Mouse (Mus musculus) retina, postnatal 1 day (tissue): ENCODE data around the gene Pgm5.
"Not testable (repeated sequence)": the region's sequence is repeated elsewhere in the genome, so short reads cannot be mapped to it uniquely, and the experiment has no call there.

Experiments
- DNase-seq: peaks from one replicate; pipeline ENCODE4 v3.0.0-alpha.2; 2012

Gene Pgm5

DNA sequence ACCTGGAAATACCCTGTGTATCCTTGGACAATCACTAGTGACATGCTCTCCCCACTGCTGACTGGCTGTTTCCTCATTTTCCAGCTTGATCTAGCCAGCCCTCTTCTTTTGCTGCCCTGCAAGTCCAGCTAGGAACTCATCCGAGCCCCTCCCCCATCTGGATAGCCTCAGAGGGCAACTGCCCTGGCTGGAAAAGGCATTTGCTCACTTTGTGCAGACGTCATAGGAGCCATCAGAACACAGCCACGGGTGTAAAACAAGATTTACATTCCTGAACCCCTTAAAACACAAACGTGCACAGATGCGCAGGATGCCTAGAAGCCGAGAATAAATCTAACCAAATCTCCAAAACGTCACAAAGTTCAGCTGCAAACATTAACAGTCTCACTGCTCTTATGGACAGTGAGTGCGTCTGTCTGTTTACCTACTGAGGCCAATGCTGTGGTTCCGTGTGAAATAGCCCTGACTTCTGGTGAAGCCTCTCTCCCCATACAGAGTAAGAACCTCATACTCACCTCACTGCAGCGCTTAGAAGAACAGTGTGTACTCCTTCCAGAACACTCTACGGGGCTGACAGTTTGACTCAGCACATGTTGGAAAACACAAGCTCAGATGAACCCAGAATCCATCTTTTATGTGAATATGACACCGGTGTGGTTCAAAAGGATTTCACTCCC is 99.0 kb downstream of the Pgm5 start:
- no peak for DNase-seq

DNA sequence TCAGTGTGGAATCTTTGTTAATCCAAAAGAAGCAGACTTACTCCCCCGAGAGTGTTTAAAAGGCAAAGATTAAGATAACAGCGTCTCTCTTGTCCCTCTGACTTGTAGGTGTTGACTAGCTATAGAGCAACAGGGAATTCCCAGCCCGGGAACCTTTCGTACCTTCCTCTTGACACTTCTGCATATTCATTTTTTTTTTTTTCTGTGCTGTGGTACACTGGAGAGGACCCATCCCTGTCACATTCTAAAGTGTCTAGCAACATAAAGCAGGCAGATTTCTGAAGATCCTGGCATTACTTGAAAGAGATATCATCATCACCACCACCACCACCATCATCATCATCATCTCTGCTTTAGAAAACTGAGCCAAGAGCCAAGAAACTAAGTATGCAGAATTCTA is 105.0 kb downstream of the Pgm5 start:
- no peak for DNase-seq

DNA sequence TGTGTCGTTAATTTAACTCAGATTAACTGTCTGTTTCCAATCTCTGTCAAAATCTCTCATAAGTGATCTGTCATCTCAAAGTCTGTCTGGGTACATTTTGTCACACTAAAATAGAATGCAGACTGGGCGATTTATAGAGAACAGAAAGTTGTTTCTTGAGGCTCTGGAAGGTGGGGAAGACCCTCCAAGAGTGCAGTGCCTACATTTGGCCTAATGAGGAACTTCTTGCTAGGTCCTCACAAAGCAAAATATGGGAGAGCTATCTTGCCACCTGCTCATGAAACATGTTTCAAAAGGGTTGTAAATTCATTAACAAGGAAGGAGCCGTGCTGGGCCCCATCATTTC is 107.2 kb downstream of the Pgm5 start:
- no peak for DNase-seq

DNA sequence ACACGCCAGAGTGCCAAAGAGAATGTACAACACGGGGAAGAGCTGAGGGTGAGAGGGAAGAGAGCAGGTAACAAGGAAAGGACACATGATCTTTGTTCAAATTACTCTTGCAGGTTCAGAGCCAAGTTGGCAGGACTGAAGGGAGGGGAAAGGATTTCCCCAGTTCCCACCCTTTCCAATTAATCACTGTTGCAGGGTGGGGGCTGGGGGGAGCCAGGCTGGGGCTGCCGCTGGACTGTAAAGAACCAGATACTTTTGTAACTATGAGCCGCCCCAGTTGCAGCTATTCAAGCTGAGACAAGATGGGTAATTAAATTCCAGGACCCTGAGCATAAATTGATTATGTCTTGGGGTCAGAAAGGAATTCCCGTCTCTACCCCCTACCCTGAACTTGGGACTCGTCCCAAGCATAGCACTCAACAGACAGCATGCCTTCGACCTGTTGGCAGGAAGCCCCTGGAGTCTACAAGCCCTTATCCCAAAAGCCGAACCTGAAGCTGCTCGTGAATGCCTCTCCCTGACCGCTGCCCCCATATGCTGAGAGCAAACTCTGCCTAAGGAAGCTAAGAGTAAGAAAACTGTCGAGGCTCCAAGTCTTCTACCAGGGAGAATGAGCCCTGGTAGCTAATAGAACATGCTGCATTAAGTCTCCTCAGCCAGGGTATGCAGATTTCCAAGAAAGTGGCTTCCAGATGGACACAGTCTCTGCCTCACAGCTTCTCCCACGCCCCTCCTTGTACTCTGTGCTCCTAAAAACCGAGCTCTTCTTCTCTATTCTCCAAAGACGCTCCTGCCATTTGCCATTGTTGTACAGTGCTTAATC is 107.8 kb downstream of the Pgm5 start:
- DNase-seq = peak; percentile 21

DNA sequence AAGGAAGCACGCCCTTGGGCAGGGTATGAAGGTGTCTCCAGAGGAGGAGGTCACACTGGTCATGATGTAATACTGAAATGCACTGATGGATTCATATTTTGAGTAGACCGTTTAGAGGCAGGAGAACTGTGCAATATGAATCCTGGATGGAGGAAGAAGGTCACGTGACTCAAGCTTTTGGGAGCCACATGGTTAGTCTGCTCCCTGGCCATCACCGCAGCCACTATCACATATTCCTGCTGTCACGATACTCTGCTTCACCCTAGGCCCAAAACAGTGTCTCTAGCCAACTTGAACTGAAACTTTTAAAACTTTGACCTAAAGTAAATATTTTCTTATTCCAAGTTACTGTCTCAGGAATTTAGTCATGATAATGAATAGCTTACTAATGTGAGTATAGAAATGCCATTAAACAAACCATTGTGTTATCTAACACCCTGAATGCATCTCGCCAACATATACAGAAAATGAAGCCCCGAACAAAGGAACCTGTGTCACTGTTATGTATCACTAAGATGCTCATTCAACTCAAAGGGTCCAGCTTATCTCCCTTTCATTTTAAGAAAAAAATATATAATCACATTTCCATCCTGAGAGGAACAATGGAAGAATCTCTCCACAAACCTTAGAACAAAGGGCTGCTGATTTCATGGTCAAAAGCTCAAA is 108.6 kb downstream of the Pgm5 start:
- DNase-seq = no peak

DNA sequence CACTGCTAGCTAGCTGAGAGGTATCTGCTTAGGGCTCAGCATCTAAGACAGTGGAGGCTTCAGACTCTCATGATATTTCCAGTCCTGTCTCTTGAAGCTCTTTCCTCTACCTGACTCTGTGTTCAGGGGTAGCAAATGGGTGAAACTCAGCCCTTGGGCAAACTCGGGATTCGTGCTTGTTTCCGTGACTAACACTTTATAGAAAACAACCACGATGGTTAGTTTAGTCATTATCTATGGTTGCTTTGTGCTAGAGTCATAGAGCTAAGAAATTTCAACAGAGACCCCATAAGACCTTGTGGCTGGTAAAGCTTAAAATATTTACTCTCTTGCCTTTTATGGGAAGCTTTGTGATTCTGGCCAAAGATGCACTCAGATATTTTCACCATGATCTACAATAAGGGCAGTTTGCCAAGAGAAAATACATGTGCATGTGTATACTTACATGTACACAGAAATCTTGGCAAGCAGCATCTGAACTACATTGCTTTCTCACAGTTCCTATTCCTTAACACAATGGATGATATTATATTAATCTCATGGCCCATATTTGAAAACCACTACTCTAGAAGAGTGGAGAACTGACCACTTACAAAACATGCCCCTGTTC is 115.3 kb downstream of the Pgm5 start:
- no peak for DNase-seq

DNA sequence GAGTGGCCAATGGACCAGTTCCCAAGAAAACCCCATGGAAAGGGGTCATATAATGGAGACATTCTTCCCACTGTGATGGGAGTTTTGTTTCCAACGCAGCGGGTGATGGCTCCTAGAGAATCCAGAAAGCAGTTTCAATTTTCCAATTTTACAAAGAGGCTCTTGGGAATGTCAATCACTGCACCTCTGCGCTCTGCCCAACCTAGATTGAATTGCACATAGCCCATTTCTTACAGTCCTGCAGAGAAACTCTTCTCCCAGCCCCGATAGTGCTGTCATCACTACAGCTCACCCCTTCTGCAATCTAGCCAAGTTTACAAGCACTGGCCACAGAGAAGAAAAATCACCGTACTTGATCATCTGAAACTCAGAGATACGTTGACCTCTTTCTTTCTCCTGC is 119.0 kb downstream of the Pgm5 start:
- no peak for DNase-seq

DNA sequence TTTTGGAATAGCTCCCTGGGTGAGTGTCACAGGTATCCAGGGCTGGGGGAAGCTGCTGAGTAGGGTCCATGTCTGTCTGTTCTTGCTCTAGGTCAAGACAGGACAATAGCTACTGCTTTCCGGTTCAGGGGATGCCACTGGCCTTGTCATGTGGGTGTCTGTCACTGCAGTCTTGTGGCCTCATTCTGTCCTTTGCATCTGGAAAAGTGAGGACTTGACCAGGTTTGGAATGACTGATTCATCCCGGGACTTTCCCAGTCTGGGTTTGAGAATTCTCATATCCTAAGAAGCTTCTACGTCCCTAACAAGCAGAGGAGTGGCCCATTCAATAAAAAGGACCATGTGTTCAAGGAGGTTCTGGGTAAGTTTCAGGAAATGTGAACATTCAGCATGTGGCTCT is 122.9 kb downstream of the Pgm5 start:
- DNase-seq = no peak

DNA sequence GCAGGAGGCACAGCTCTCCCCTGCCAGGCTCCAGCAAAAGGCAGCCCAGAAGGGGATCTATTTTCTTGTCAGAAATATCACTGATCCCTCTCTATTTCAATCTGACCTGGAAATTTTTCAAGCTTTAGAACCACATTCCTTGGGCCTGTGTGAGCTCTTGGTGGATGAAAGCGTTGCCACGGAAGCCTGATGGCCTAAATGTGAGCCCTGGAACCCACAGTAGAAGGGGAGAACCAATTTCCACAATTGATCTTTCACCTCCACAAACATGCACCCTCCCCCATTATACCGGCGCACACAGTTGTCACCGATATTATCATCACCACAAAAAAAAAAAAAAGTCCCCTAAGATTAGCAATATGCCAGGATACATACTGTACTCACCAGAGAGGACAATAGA is 123.6 kb downstream of the Pgm5 start:
- no peak for DNase-seq

DNA sequence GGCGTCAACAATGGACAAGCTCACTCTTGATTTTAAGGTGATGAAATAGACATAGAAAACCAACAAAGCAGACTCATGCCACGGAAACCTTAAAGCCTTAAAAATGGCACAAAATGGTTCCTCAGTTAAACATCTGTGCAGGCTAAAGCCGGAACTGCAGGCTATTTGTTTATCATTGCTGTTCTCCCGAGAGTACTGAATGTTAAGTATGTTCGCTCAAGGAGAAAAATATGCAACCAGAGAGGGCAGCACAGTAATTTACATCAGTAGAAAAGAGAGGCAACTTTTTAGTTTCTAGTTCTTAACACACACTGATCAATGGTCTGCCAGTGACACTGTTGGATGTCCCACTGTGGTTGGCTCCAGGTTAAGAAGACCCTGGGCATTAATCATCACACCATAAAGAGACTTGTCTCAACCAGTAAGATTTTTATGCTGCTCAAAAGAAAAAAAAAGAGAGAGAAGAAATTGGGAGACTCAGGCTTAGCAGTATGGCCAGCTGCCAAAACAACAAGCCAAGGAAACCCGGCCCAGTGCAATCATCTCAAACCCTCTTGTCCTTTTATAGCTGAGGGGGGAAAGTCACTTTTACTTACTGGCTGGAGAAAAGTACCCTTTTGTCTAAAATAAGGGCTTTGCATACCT is 126.0 kb downstream of the Pgm5 start:
- no peak for DNase-seq

DNA sequence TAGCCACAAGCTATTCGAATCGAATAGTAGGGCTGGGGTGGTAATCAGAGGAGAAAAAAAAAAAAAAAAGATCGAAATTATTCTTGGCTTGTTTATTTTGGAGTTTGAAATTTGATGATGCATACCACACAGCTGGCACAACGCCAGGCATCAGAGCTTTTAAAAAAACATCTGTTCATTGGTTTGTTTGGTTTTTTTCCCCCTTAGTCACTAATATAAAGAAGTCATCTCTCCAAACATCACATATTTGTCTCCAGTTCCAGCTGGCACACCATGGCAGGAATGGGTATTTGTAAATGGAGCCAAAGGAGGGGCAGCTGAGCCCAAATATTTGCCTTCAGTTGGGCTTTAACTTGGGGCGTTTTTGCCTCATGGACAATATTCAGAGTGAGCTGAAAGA is 131.0 kb downstream of the Pgm5 start:
- DNase-seq = no peak

DNA sequence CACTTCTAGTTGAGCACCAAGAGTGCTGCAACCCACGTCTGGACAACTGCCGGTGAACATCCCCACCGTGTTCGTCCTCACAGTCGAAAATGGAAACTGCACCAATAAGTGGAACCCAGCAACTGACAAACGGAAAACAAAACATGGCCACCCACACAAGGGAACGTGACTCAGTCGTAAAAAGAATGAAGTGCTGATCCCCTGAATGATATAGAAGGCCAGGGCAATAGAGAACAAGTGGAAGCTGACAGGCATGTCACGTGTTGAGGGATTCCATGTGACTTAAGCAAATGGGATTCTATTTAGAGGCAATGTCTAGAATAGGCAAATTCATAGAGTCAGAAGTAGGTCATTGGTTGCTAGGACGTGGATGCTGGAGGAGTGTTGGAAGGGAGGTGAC is 137.3 kb downstream of the Pgm5 start:
- DNase-seq = peak; percentile 22

DNA sequence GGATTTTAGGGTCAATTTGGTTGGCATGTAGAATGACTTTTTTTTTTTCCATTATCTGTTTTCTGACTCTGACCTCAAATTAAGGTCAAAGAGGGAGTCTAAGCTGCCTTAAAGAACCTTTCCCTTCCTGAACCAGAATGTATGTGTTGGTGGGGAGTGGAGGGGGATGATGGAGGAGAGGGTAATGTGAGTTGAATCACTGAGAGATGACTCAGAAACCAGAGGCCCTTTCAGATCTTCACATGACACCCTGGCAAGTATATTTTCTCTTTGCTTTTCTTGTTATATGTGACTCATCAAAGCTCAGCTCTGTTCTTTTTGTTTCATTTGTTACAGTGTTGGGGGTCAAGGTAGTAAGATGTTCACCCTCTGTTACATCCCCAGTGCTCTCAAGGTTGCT is 141.2 kb downstream of the Pgm5 start:
- DNase-seq = no peak

DNA sequence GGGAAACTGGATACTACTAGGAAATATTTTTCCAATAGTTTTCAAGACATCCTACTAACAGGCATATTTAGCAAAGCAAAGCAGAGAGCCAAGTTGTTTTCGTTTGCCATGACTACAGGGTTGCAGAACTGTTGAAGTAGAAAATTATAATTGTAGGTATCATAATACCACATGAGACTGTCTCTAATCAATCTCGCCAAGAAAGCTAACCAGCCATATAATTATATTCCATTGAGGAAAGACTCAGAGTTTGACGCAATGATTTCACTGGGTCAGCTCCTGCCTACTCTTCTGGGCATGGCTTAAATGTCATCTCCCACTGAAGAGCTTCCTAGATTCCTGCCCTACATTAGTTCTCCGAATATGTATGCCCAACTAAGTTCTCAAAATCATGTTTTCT is 142.2 kb downstream of the Pgm5 start:
- no peak for DNase-seq

DNA sequence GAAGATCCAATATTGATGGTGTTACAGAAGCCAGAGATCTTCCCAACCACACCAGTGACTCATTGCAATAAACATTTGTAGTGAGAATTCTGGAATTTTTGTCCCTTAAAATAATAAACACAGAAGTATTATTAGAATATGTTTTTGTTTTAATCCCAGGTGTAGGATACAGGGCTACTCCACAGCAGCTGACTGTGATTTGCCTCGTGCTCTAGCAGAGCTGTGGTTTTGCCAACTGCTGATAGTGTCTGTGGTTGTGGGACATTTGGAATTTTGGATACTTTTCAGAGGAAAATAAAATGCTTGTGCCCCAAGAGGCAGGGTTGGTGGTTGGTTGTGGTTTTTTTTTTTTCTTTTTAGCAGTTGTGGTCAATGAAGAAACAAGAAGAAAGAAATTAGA is 143.6 kb downstream of the Pgm5 start:
- no peak for DNase-seq

DNA sequence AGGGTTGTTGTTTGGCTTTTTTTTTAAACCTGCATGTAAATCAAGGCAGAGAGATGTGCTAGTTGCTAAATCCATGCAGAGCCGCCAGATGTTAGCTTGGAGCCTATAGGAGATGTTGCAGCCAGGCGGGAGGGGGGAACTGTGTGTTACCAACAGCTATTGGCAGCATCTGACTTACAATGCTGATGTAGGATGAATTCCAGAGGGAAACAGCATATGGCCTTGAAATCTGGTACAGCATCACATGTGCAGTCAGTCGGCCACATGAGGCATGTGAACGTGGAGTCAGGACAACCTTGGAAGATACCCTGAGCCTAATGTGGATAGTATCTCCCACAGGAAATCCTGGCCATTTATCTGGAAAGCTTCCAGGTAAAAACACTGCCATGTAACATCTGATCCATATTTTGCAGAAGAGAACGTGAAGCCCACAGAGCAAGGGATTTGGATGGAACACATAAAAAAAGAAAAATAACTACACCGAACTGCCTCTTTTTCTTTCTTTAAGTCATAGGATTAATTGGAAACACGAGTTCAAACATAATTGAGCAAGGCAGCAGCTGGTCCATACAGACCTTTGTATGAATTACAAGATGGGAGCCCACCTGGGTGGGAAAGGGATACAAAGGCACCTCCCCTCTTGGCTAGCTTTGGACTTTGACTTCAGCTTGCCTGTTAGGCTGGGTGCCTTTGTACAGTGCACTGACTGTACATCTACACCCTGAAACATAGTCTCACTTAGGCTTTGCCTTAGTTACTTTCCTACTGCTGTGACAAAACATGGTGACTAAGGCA is 145.2 kb downstream of the Pgm5 start:
- DNase-seq = no peak

DNA sequence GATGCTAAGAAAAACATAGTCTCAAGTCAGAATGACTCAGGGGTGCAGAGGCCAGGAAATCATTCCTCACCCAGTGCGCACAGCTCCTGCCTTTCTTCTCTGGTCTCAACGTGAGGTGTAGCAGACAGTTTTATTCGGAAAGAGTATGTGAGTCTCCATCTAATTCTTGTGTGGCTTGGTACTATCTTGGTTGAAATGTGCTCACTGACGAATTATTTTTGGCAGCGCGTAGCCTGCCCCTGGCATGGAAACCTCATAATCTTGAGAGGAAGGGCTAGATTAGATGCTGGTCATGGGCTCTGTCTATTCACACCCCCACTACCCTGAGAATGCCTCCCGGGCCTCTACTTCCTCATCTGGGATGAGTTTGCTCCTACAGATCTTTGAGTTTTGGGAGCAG is 153.6 kb downstream of the Pgm5 start:
- no peak for DNase-seq

DNA sequence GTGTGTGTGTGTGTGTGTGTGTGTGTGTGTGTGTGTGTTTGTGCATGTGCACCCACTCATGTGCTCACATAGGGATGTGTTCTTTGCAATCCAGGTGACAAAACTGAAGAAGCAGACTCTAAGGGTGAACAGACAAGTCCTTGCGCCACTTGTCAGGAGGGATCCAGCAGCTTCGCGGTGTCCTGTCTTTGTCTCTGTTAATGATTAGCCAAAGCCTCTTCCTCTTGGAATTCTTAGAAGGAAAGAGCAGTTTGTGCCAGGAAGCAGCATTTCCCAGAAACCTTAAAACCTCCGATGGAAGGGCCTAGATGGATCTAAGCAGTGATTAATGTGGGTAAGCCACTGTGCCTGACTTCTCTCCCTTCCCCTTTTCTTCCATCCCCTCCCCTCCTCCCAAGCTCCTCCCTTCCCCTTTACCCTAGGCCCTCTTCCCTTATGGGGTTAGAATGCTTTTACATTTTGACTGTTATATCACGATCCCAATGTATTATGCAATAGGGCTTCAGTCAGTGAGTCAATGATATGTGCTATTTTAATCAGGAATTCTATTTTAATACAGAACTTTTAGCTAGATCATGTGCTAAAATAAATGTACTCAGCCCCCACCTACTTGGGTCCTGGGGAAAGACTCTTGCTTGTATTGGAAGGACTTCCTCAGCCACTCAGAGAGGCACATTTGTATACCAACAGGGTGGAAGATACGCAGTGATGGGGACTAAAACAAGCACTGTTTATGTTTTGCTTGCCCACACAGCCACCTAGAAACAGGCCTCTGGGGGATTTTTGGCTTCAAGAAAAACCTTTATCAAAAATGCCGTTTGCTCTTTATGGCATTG is 154.4 kb downstream of the Pgm5 start:
- DNase-seq = no peak

DNA sequence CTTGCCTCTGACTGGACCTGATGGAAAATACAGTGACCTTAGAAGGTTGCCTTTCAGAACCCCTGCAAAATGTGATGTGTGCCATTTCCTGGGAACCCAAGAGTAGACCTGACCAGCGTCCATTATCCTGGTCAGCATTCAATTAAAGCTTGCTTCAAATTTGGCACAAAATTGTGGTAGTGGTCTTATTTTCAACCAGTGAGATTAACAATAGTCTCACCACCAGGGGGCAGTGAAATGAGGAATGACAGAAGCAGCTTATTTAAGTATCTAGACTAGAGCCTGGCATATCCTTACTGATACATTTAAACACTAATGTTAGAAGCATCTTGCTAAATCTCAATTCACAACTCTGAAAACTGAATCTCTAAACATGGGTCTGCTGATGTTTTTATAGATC is 156.3 kb downstream of the Pgm5 start:
- peak; percentile 73 for DNase-seq

DNA sequence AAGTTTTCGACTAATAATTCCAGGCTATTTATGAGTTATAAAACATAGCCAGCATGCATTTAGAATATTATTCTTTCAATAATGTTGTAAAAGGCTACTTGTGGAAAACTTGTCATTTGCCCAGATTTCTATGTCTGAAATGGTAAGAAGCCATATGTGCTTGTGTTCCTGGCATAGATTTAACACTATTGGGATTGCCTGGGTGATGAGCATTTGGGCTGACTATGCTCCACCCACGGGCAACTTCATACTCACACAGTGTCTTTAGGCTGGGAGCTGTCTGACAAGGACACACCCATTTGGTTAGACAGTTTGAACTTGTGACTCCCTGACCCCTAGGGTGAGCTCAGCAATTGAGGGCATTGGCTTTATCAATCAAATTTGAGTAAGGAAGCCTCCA is 157.3 kb downstream of the Pgm5 start:
- DNase-seq = no peak

DNA sequence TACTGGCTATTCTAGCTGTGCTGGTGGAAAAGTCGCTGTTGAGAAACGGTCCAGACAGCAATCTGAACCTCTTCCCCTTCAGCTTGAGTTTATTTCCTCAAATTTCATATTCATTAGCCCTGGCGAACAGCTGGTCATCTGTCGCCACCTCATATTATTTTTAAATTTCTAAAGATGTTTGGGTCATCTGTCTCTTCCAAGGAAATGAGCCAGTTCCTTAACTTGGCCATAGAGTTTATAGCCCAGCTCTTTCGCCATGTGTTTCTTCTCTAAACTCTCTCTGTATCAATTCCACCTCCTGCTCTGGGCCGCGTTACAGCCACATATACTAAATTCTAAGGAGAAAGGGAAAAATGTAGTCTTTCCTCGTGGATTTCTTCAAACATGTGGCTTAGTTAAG is 158.0 kb downstream of the Pgm5 start:
- no peak for DNase-seq

DNA sequence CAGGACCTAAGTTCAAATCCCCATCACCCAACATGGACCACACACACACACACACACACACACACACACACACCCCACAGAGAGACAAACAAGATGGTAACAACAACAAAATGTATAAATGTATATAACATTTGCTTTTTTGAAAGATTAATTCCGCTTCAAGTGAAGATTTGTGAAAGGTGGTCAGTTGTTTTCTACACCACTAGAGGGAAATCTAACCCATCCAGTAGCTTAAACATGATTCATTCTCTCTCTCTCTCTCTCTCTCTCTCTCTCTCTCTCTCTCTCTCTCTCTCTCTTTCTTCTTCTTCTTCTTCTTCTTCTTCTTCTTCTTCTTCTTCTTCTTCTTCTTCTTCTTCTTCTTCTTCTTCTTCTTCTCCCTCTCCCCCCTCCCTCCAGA is 158.5 kb downstream of the Pgm5 start:
- not testable (repeated sequence) for DNase-seq
